Mouse (Mus musculus) splenic B cell, adult 2 months (primary cell): ENCODE data around the gene Zzz3.

Experiments
- DNase-seq: peaks from one replicate; pipeline ENCODE4 v3.0.0-alpha.2; 2011; ENCODE audit warnings: low read depth, low spot score
- H3K27me3 ChIP-seq: 2 replicates; pipeline ENCODE4 v1.6.1; 2012; ENCODE audit warnings: mild to moderate bottlenecking, low read length, moderate library complexity, mixed read lengths; ENCODE audit not compliant: control insufficient read depth, poor library complexity, insufficient read depth, severe bottlenecking
- H3K36me3 ChIP-seq: 2 replicates; pipeline ENCODE4 v1.6.1; 2012; ENCODE audit warnings: mild to moderate bottlenecking, low read length, moderate library complexity, mixed read lengths; ENCODE audit not compliant: control insufficient read depth, poor library complexity, insufficient read depth, severe bottlenecking

Gene Zzz3

GRCm38 (mm10) chr3:152384106-152384505 is 11.2 kb upstream of the Zzz3 start:
- DNase-seq = no peak
- Histone ChIP-seq H3K27me3 (no peaks in the 10 kb centered on the region), H3K36me3 (peaks cover 8% of the 10 kb centered on the region)

- H3K36me3 ChIP-seq = no peaks in the 10 kb centered on the region
- no peaks in the 10 kb centered on the region for H3K27me3 ChIP-seq
- peak; percentile 98 for DNase-seq
Measured at GRCm38 (mm10) chr3:152396278-152396987, 1.2 kb downstream of the Zzz3 start.

GRCm38 (mm10) chr3:152396988-152397314 is 1.7 kb downstream of the Zzz3 start:
- DNase-seq = no peak
- Histone ChIP-seq H3K27me3 (no peaks in the 10 kb centered on the region), H3K36me3 (no peaks in the 10 kb centered on the region)

- DNase-seq = no peak
- Histone ChIP-seq H3K36me3 (no peaks in the 10 kb centered on the region), H3K27me3 (no peaks in the 10 kb centered on the region)
Measured at GRCm38 (mm10) chr3:152397335-152397940, 2.2 kb downstream of the Zzz3 start.

GRCm38 (mm10) chr3:152400441-152400840 is 5.2 kb downstream of the Zzz3 start:
- Histone ChIP-seq H3K36me3 (no peaks in the 10 kb centered on the region), H3K27me3 (no peaks in the 10 kb centered on the region)
- DNase-seq = no peak

- no peaks in the 10 kb centered on the region for H3K27me3 ChIP-seq
- no peaks in the 10 kb centered on the region for H3K36me3 ChIP-seq
Measured at GRCm38 (mm10) chr3:152400875-152401274, 5.6 kb downstream of the Zzz3 start.

GRCm38 (mm10) chr3:152401964-152402670 is 6.8 kb downstream of the Zzz3 start:
- H3K27me3 ChIP-seq = no peaks in the 10 kb centered on the region
- peak; percentile 51 for DNase-seq

More at GRCm38 (mm10) chr3:152400875-152401274, 5.6 kb downstream of the Zzz3 start:
- no peak for DNase-seq

GRCm38 (mm10) chr3:152402671-152403066 is 7.4 kb downstream of the Zzz3 start:
- Histone ChIP-seq H3K27me3 (no peaks in the 10 kb centered on the region), H3K36me3 (no peaks in the 10 kb centered on the region; the same call in 1 of the 2 replicates)
- DNase-seq = no peak

More at GRCm38 (mm10) chr3:152401964-152402670, 6.8 kb downstream of the Zzz3 start:
- H3K36me3 ChIP-seq = no peaks in the 10 kb centered on the region

GRCm38 (mm10) chr3:152403827-152404226 is 8.6 kb downstream of the Zzz3 start:
- Histone ChIP-seq H3K27me3 (no peaks in the 10 kb centered on the region), H3K36me3 (no peaks in the 10 kb centered on the region; the same call in 1 of the 2 replicates)
- no peak for DNase-seq

- DNase-seq = no peak
- Histone ChIP-seq H3K36me3 (no peaks in the 10 kb centered on the region; the same call in 1 of the 2 replicates), H3K27me3 (no peaks in the 10 kb centered on the region)
Measured at GRCm38 (mm10) chr3:152405420-152405819, 10.1 kb downstream of the Zzz3 start.

- no peaks in the 10 kb centered on the region; the same call in 1 of the 2 replicates for H3K36me3 ChIP-seq
- DNase-seq = no peak
- no peaks in the 10 kb centered on the region for H3K27me3 ChIP-seq
Measured at GRCm38 (mm10) chr3:152405978-152406640, 10.8 kb downstream of the Zzz3 start.

- H3K27me3 ChIP-seq = no peaks in the 10 kb centered on the region
- H3K36me3 ChIP-seq = no peaks in the 10 kb centered on the region; the same call in 1 of the 2 replicates
- DNase-seq = no peak
Measured at GRCm38 (mm10) chr3:152410980-152411551, 15.8 kb downstream of the Zzz3 start.

- H3K27me3 ChIP-seq = no peaks in the 10 kb centered on the region
- H3K36me3 ChIP-seq = no peaks in the 10 kb centered on the region; the same call in 1 of the 2 replicates
Measured at GRCm38 (mm10) chr3:152412362-152412761, 17.1 kb downstream of the Zzz3 start.

GRCm38 (mm10) chr3:152428925-152429324 is 33.7 kb downstream of the Zzz3 start:
- Histone ChIP-seq H3K36me3 (peaks cover 7% of the 10 kb centered on the region; the same call in 1 of the 2 replicates), H3K27me3 (no peaks in the 10 kb centered on the region)
- no peak for DNase-seq

More at GRCm38 (mm10) chr3:152412362-152412761, 17.1 kb downstream of the Zzz3 start:
- DNase-seq = no peak
